Mouse (Mus musculus): ENCODE results near the gene Gm49425.

Gm49425 gene

DNA sequence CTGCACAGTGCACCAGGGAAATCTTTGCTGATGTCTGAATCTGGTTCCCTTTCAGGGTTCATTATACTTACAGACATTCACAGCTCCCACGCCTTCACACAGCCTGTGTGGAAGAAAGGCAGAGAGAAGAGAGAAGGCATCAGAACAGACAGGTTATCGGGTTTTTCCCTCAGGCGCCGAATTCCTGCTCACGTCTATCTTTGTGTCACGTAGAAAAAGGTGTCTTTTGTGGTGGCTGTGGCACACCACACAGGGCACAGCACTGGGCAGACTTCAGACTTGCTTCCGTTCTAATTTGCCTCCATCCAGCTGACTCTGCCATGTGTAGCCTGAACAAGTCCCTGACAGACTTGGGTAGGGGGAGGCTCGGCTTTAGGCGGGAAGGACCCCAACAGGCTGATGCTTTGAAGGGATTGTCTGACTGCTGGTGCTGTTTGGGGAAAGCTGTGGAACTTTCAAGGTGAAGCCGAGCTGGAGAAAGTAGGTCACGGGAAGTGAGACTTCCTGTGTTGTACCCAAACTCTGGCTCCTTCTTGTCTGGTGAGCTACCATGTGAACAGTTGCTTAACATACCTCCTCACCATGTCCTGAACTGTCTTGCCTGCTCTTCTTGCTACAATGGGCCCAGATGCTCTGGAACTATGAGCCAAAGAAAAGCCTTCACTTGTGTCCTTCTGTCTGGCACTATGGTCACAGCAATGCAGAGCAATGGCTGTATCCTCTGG is 31.0 kb downstream of the Gm49425 start:
- no peak for DNase-seq

DNA sequence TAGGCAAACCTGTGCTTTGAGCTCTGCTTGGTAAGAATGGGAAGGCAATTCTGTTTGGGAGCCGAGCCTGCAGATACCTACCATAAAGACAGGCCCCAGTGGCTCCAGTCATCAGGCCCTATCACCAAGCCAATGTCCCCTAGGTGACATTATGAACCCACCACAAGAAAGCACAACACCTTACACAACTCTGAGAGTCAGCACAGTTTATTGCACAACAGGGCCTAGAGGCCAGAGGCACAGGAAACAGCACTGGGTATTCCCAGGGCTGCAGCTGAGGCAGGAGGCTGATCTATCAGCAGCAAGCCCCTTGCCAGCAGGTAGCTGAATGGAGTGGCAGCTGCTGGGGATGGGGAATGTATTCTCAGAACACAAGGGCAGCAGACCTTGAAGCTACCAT is 32.1 kb downstream of the Gm49425 start:
- no peak for DNase-seq

DNA sequence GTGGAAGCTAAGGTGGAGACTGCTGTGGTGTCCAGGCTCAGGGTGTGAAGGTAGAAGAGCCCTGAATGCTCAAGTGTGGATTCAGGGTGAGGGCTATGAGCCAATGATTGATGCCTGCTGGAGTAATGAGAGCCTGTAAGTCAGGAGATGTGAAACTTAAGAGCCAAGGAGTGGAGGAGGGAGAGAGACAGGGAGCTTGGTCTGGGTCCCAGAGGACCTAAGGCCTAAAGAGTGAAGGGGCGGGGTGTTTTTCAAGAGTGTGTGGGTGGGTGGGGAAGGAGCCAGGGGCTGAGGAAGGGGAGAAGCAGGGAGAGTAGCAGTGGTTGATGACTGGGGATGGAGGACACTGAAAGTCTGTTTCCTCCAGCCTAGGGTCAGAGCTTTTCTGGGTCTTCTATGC is 33.4 kb downstream of the Gm49425 start:
- DNase-seq, result no peak

DNA sequence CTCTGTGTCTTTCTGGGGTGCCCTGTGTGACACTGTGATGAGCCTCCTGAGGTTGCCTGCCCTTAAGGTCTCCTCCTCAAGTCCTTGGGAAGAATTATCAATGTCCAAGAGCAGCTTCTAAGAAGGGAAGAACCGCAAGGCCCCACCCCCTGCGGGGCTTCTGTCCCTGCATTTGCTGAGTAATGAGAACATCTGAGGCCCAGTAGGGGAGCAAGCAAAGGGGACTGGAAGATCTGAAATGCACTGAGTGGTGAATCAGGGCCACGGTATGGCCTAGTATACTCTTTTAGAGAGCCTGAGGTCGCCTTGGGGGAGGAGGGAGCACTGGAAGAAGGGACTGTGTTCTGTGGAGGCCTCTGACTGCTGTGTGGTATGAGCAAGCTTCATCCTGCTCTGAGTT is 35.0 kb downstream of the Gm49425 start:
- no peak for DNase-seq

DNA sequence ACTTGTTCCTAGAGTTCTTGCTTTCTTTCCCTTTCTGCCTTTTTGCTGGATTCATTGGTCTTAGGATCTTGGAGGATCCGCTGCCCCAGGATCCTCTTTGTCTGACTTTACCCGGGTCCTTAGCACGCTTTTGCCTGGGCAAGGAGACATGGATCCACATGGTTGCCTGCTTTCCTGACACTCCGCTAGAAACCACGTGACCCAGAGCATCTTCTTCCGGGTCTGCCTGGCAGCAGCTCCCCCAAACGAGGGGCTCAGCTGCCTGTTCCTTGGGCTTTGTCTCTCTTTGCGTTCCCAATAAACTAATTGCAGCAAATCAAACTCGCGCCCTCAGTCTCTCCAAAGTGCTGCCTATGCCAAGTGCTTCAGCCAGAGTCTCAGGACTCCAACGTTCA is 37.4 kb downstream of the Gm49425 start:
- no peak for DNase-seq

DNA sequence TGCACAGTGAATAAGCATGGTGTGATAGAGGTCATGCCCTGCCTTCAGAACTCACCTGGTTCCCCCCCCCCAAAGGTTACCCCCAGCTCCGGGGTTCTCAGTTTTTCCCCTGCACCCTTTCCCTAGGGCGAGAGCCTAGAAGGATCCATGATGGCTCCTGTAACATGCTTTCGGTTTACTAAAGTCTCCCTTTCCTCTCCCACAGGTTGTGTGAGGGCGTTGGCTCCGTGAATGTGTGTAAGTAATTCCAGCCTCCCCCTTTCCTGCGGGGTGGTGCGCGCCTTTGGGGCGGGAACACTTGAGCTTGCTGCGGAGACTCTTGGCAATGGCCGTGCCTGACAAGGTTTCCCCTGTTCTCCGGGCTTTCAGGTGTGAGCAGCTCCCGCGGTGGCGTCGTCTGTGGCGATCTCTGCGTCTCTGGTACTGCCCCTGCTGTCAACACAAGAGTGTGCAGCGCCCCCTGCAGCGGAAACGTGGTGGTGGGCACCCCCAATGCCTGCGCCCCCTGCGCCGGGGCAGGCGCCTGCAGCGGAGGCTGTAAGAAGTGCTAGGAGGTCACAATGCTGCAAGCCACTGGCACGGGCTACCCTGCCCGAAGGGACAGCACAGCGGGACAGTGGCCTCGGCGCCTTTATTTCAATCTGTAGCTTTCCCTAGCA is 37.9 kb downstream of the Gm49425 start:
- DNase-seq, result peak; percentile 14

DNA sequence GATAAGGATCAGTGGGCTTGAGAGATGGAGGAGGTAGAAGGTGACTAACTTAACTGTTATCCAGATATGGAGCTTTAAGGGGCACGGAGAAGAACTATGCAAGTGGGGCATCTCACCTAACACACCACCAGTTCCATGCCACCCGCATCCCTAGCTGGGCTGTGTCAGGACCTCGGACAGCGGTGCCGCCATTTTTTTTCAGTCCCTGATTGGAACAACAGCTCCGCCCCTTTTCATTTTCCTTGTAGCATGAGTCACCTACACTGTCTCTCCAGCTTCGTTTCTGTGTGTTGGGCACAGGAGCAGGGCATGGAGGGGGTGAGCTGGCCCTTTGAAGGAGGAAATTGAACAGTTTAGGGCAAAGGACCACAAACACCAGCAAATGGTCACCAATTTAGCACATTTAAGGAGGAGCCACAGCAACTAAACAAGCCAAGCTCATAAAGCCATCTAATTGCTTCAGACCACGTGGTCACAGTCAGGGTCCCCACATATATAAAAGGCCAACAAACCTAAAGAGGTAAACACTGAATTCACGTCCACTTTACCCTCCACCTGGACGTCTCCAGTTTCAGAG is 44.0 kb downstream of the Gm49425 start, which contains the start of gene Krt86:
Gene Krt86 (plus strand): TSS at position 527 of the 577 bp plus-strand sequence.
- DNase-seq, result no peak

DNA sequence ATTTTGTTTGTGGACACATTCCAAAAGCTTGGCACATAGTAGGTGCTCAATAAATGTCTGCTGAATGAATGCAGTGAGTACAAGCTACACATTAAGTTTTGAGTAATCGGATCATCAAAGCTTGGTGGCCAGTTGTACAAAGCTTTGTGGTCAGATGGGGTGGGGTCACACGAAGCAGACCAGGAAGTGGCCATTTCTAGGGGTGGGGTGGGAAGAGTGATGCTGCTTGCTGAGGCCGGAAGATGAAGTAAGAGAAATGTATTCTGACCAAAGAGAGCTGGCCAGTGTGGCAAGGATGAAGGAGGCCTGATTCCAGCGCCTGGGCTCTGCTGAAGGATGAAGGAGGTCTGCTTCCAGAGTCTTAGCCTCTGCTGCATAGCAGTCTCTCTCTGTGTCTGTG is 48.0 kb downstream of the Gm49425 start:
- no peak for DNase-seq
